Mouse (Mus musculus) left cerebral cortex, adult 9 months (tissue): Measurements from ENCODE around the gene Trmt112.
A peak's percentile ranks its signal among the peaks of the same experiment; 100 is the strongest.

ENCODE experiments used
- DNase-seq, 2 experiments: peaks; one replicate each; pipeline ENCODE4 v3.0.0; 2022; ENCODE audit warnings: low spot score in 2 of 2

The Trmt112 gene

DNA sequence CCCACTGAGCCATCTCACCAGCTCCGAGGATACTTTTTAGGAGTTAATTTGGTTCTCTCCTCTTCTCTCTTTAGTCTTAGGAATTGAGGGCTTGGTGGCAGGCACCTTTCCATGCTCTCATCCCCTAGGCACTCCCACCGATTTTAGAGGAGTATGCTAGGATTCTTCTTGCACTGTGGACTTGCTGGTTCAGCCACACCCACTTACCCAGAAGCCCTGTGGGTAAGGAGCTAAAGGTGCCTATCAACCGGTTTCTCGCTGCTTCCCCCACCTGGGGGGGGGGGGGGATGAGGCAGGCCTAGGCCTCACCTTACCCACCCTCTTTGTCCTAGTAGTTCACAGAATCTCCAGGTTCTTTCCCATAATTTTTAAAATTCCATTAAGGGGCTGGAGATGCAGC is 38.2 kb downstream of the Trmt112 start:
- no peak for DNase-seq

- DNase-seq, result no peak
These were observed 38.7 kb downstream of the Trmt112 start for GRCm38 (mm10) chr19:6948186-6948585.

DNA sequence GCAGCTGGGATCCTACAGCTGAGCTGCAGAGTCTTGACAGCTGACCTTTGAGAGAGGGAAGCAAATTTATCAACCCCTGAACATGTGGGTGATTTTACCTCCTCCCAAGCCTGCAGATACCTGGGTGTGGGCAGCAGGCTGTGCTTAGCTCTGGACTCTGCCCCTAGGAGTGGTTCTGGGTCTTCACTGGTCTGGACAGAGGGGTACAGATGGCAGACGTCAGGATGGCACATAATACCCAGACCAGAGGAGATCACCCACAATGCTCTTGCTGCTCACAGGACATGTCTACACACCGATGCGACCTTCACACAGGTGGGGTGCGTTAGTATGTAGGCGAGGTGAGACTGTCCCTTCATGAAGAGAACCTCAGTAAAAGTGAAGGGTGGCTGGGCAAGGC is 40.0 kb downstream of the Trmt112 start:
- DNase-seq, result no peak

- DNase-seq, result no peak
These were observed 40.5 kb downstream of the Trmt112 start for GRCm38 (mm10) chr19:6949951-6950350.

GRCm38 (mm10) chr19:6950613-6951153 is 41.2 kb downstream of the Trmt112 start:
- DNase-seq, result peak in 1 of 2 experiments; percentile 69

GRCm38 (mm10) chr19:6951381-6951968 is 42.0 kb downstream of the Trmt112 start:
- peak; percentile 91 to 96 for DNase-seq

- DNase-seq, result peak in 1 of 2 experiments; percentile 72
These were observed 42.7 kb downstream of the Trmt112 start for GRCm38 (mm10) chr19:6951994-6952711.

DNA sequence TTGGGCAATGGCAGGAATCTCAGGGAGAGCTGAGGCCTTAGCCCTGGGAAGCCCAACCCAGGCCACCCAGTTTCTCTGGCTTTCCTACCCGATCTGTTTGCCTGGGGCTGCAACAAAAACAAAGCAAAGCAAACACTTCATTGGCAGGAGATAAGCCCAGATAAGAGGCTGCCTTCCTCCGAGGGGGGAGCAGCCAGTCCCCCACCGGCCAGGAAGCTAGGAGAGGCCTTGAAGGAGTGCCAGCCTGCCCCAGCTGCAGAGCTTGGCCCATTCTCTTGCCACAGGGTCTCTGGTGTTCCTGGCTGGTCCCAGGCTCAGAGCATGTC is 43.2 kb downstream of the Trmt112 start:
- DNase-seq, result no peak

GRCm38 (mm10) chr19:6954046-6954445 is 44.5 kb downstream of the Trmt112 start:
- DNase-seq, result no peak

DNA sequence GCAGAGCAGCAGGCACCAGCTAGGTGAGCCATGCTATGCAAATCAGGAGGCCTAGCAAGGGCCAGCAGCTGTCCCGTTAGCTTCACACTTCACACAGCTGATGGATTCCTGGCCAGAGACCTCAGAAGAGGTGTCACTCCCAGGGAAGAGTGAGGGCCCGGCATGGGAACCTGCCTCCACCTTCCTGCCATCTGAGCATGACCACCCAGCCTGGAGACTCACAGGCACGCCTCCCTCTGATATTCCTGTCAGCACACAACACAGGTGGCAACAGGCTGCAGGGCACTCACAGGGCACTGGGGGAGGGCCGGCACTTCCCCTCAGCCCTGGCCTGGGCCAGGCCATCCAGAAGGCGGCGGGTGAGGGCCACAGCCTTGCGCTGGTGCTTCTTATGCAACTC is 45.9 kb downstream of the Trmt112 start:
- no peak for DNase-seq

- DNase-seq, result no peak
These were observed 47.0 kb downstream of the Trmt112 start for GRCm38 (mm10) chr19:6956461-6956860.
